Mouse (Mus musculus): ENCODE measurements around the gene Elfn2. TPM values are rescaled to one million over a fixed set of nuclear protein-coding genes. Genes with fewer than 3 reads are reported as not detected.

Elfn2 gene
- polyA plus RNA-seq, 1 experiment: 22.5 TPM

DNA sequence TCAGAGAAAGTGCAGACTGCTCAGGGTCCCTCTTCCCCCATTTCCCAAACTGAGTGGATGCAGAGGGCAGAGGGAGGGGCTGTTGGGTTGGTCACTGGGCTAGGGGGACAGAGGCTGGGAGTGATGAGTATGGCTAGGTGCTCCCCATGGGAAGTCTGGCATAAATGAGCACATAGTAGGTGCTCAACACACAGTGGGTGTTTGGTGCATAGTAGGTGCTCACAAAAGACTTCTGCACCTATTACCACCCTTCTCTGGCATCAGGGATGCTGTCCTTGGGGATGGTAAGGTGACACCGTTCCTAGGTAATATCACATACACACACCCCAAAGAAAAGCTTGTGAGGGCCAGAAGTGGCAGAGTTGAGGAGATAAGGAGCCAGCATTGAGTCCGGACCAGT, 18.2 kb downstream of the Elfn2 start:
- no peak for TF ChIP-seq POLR2A (IDR thresholded peaks at IDR 0.05; ENCODE audit: borderline replicate concordance, extremely low read depth, insufficient read depth, insufficient read length, poor library complexity, severe bottlenecking)
- no peak for TF ChIP-seq CTCF (IDR thresholded peaks at IDR 0.05; ENCODE audit: borderline replicate concordance, extremely low read depth, insufficient read depth, insufficient read length)
- no peak for DNase-seq (ENCODE audit: low read depth)

GRCm38 (mm10) chr15:78699513-78699912, 19.1 kb downstream of the Elfn2 start:
- TF ChIP-seq POLR2A (IDR thresholded peaks at IDR 0.05; ENCODE audit: borderline replicate concordance, extremely low read depth, insufficient read depth, insufficient read length, poor library complexity, severe bottlenecking): no peak
- no peak for TF ChIP-seq CTCF (IDR thresholded peaks at IDR 0.05; ENCODE audit: borderline replicate concordance, extremely low read depth, insufficient read depth, insufficient read length)
- DNase-seq (ENCODE audit: low read depth): no peak

DNA sequence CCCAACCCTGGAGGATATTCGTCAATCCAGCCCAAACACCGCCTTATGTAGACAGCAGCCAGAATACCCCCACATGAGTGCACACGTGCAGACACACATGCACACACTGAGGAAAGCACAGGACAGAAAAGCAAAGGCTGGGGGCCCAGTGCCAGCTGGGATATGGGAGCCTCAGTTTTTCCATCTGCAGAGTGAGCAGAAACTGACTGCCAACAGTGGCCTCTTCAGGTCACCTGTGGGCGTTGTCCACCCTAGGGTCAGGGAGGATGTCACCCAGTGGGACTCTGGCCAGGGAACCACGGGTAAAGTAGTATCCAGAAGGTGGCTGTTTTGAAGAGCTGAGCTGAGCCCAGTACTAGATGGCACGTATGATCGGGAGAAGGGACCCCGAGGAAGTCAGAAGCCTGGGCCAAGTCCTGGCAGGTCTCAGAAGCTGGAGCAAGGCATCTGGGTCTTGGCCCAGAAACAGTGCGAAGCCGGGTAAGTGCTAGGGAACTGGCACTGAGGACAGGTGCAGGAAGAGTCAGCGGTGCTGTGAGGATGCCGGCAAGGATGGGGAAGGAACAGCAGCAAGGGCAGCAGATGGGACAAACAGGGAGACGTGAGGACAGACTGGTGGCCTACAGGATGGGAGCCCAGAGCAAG, 20.0 kb downstream of the Elfn2 start:
- peak; percentile 71 for DNase-seq (ENCODE audit: low read depth)
- TF ChIP-seq POLR2A (IDR thresholded peaks at IDR 0.05; ENCODE audit: borderline replicate concordance, extremely low read depth, insufficient read depth, insufficient read length, poor library complexity, severe bottlenecking) (no peak), CTCF (IDR thresholded peaks at IDR 0.05; ENCODE audit: borderline replicate concordance, extremely low read depth, insufficient read depth, insufficient read length) (no peak)

DNA sequence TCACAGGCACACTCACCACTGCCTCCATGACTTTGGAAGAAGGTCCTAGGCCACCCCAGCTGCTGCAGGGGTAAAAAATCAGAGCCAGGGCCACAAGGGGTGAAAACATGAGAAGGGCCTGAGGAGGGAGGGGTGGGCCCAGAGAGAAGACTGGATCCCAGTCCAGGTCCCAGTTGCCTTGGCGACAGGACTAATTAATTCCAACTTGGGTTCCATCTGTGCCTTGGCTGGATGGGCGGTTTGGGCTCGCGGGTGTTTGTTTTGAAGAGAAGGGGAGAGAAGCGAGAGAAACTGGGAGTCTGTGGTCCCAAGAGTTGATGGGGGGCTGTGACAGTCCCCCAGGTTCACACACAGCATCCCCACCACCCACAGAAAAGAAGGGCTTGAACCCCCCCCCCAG, 20.5 kb downstream of the Elfn2 start:
- TF ChIP-seq POLR2A (IDR thresholded peaks at IDR 0.05; ENCODE audit: borderline replicate concordance, extremely low read depth, insufficient read depth, insufficient read length, poor library complexity, severe bottlenecking) (no peak), CTCF (IDR thresholded peaks at IDR 0.05; ENCODE audit: borderline replicate concordance, extremely low read depth, insufficient read depth, insufficient read length) (no peak)
- peak; percentile 86 for DNase-seq (ENCODE audit: low read depth)

DNA sequence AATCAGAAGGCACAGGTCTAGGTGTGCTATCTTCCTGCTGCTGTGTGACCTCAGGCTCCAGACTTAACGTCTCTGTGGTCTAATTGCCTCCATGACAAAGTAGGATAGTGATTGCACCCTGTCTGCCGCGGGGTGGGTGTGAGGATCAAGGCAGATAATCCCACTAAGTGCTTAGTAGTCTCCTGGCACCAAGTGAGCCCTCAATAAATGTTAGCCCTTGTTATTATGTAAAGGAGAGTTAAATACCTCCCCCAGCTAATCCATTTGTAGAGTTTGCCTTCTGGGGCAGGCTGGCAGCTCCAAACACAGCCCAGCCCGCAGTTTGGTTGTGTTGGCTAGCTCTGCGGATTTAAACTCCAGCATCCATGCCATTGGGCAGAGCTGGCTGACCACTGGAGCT, 22.8 kb downstream of the Elfn2 start:
- no peak for DNase-seq (ENCODE audit: low read depth)
- no peak for TF ChIP-seq CTCF (IDR thresholded peaks at IDR 0.05; ENCODE audit: borderline replicate concordance, extremely low read depth, insufficient read depth, insufficient read length)
- TF ChIP-seq POLR2A (IDR thresholded peaks at IDR 0.05; ENCODE audit: borderline replicate concordance, extremely low read depth, insufficient read depth, insufficient read length, poor library complexity, severe bottlenecking): no peak

GRCm38 (mm10) chr15:78692505-78692904, 26.1 kb downstream of the Elfn2 start:
- DNase-seq (ENCODE audit: low read depth): no peak
- TF ChIP-seq POLR2A (IDR thresholded peaks at IDR 0.05; ENCODE audit: borderline replicate concordance, extremely low read depth, insufficient read depth, insufficient read length, poor library complexity, severe bottlenecking) (no peak), CTCF (IDR thresholded peaks at IDR 0.05; ENCODE audit: borderline replicate concordance, extremely low read depth, insufficient read depth, insufficient read length) (no peak)

DNA sequence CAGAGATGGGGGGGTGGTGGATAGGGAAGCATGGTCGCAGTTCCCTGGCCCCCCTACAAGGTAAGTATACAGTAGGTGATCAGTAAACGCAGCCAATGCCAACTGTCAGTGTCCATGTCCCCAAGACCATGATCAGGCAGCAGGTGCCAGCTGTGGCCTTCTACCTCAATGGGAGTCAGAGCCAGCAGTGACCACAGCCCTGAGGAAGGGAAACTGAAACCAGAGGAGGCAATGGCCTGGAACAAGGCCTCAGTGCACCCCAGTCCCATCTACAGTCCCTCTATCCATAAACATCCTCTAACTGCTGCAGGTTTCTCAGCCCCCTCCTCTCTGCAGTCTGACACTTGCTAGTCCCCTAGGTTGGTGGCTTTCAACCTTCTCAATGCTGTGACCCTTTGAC, 27.9 kb downstream of the Elfn2 start:
- DNase-seq (ENCODE audit: low read depth): no peak
- TF ChIP-seq POLR2A (IDR thresholded peaks at IDR 0.05; ENCODE audit: borderline replicate concordance, extremely low read depth, insufficient read depth, insufficient read length, poor library complexity, severe bottlenecking): no peak
- no peak for TF ChIP-seq CTCF (IDR thresholded peaks at IDR 0.05; ENCODE audit: borderline replicate concordance, extremely low read depth, insufficient read depth, insufficient read length)

GRCm38 (mm10) chr15:78686910-78687309, 31.7 kb downstream of the Elfn2 start:
- no peak for DNase-seq (ENCODE audit: low read depth)
- TF ChIP-seq CTCF (IDR thresholded peaks at IDR 0.05; ENCODE audit: borderline replicate concordance, extremely low read depth, insufficient read depth, insufficient read length): no peak
- no peak for TF ChIP-seq POLR2A (IDR thresholded peaks at IDR 0.05; ENCODE audit: borderline replicate concordance, extremely low read depth, insufficient read depth, insufficient read length, poor library complexity, severe bottlenecking)

DNA sequence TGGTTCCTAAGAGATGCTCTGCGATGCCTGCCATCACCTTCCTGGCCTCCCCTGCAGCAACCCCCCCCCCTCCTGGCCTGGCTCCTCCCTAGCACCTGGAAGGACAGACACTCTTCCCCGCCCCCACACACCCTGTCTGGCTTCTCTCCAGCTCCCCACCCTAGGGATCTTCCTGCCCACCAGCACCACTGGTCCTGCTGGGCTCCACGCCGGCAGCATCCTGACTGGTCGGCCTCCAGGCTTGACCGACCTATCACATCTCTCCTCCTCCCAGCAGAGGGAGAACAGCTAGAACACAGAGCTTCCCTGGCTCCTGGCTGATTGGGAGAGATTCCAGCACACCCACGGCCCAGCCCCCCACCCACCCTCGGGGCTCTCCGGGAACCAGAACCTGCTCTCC, 34.5 kb downstream of the Elfn2 start:
- peak; percentile 72 for DNase-seq (ENCODE audit: low read depth)

GRCm38 (mm10) chr15:78683474-78683873, 35.1 kb downstream of the Elfn2 start:
- no peak for TF ChIP-seq CTCF (IDR thresholded peaks at IDR 0.05; ENCODE audit: borderline replicate concordance, extremely low read depth, insufficient read depth, insufficient read length)
- DNase-seq (ENCODE audit: low read depth): peak; percentile 93

More for the DNA sequence above, 34.5 kb downstream of the Elfn2 start:
- TF ChIP-seq POLR2A (IDR thresholded peaks at IDR 0.05; ENCODE audit: borderline replicate concordance, extremely low read depth, insufficient read depth, insufficient read length, poor library complexity, severe bottlenecking) (no peak), CTCF (IDR thresholded peaks at IDR 0.05; ENCODE audit: borderline replicate concordance, extremely low read depth, insufficient read depth, insufficient read length) (no peak)

GRCm38 (mm10) chr15:78681781-78682180, 36.8 kb downstream of the Elfn2 start:
- TF ChIP-seq CTCF (IDR thresholded peaks at IDR 0.05; ENCODE audit: borderline replicate concordance, extremely low read depth, insufficient read depth, insufficient read length): no peak
- no peak for TF ChIP-seq POLR2A (IDR thresholded peaks at IDR 0.05; ENCODE audit: borderline replicate concordance, extremely low read depth, insufficient read depth, insufficient read length, poor library complexity, severe bottlenecking)

DNA sequence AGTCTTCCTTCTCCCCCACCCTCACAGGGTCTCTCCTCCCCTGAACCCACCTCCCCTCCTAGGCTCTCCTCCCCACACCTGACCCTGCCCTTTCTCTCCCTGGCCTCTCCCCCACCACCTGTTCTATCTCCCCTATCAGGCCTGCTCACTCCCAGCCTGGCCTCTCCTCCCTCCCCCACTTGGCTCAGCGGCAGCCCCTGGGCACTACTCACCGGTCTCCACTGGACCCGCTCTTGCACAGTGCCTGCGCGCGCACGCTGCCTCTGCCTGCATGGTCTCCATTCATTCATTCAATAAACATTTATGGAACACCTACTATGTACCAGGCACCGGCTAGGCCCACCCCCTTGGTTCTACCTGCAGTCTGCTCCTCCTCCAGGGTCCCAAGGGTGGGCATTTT, 37.3 kb downstream of the Elfn2 start:
- TF ChIP-seq CTCF (IDR thresholded peaks at IDR 0.05; ENCODE audit: borderline replicate concordance, extremely low read depth, insufficient read depth, insufficient read length): no peak
- TF ChIP-seq POLR2A (IDR thresholded peaks at IDR 0.05; ENCODE audit: borderline replicate concordance, extremely low read depth, insufficient read depth, insufficient read length, poor library complexity, severe bottlenecking): no peak
- DNase-seq (ENCODE audit: low read depth): no peak

More at GRCm38 (mm10) chr15:78681781-78682180, 36.8 kb downstream of the Elfn2 start:
- DNase-seq (ENCODE audit: low read depth): no peak

All from brain, embryonic 14.5 days (tissue).